8 mouse cellular contexts compared by ENCODE assay signal in genomic region chr11:101229361-101229900, GRCm38 (mm10). TPM values are rescaled to one million over a fixed set of nuclear protein-coding genes. Genes with fewer than 3 reads are reported as not detected.
DNase-seq lines count a peak whose midpoint lies in the region; ATAC-seq lines count a peak whose summit lies in the region.

No protein-coding gene starts in this region.

- no peak for ATAC-seq in forebrain, embryonic 12.5 days (ENCODE audit: low FRiP score)
- ATAC-seq in intestine, embryonic 14.5 days (replicated peaks; ENCODE audit: low FRiP score, low TSS enrichment, low read depth) = no peak
- ATAC-seq in stomach, embryonic 15.5 days (ENCODE audit: insufficient read depth, low FRiP score, low read depth) = no peak

- no peaks in the 10 kb centered on the region for H3K27me3 ChIP-seq in forebrain, embryonic 10.5 days (ENCODE audit: poor library complexity, severe bottlenecking)
- H3K27me3 ChIP-seq in forebrain, embryonic 12.5 days = peaks cover 19% of the 10 kb centered on the region
- H3K27me3 ChIP-seq in intestine, embryonic 14.5 days (replicated peaks; ENCODE audit: control insufficient read depth, insufficient read depth, low read length) = no peaks in the 10 kb centered on the region
- no peaks in the 10 kb centered on the region for H3K27me3 ChIP-seq in stomach, embryonic 15.5 days (replicated peaks)

- WGBS in forebrain, embryonic 10.5 days = 33% methylated on average over 8 of the region's 8 CpGs
- WGBS in forebrain, embryonic 12.5 days = 26% methylated on average over 8 of the region's 8 CpGs
- 50% methylated on average over 8 of the region's 8 CpGs for WGBS in intestine, embryonic 14.5 days
- 39% methylated on average over 8 of the region's 8 CpGs for WGBS in stomach, embryonic 15.5 days

- no peak overlapping the region for H3K9ac ChIP-seq in forebrain, embryonic 12.5 days
- no peak overlapping the region for H3K9ac ChIP-seq in intestine, embryonic 14.5 days (ENCODE audit: low read length)
- H3K9ac ChIP-seq in stomach, embryonic 15.5 days = no peak overlapping the region

- no peaks in the 10 kb centered on the region for H3K36me3 ChIP-seq in forebrain, embryonic 10.5 days (replicated peaks)
- no peaks in the 10 kb centered on the region for H3K36me3 ChIP-seq in forebrain, embryonic 12.5 days (replicated peaks)
- no peaks in the 10 kb centered on the region for H3K36me3 ChIP-seq in intestine, embryonic 14.5 days (ENCODE audit: control insufficient read depth, insufficient read depth, low read length)
- no peaks in the 10 kb centered on the region for H3K36me3 ChIP-seq in stomach, embryonic 15.5 days

- H3K4me3 ChIP-seq in forebrain, embryonic 10.5 days = no peak overlapping the region
- H3K4me3 ChIP-seq in forebrain, embryonic 12.5 days (replicated peaks) = no peak overlapping the region
- H3K4me3 ChIP-seq in intestine, embryonic 14.5 days (ENCODE audit: low read depth, low read length) = no peak overlapping the region
- no peak overlapping the region for H3K4me3 ChIP-seq in stomach, embryonic 15.5 days (replicated peaks)

- DNase-seq in forebrain, embryonic 10.5 days (ENCODE audit: extremely low spot score, low spot score) = no peak
- DNase-seq in urinary bladder, postnatal 14 days (ENCODE audit: low spot score) = peak; percentile 32
- DNase-seq in urinary bladder, postnatal 10 days (ENCODE audit: low spot score) = no peak
- DNase-seq in intestine, embryonic 14.5 days (ENCODE audit: low spot score) = no peak
- DNase-seq in MN1 (ENCODE audit: low spot score) = no peak
- no peak for DNase-seq in liver

- H3K4me2 ChIP-seq in forebrain, embryonic 12.5 days = no peak overlapping the region
- H3K4me2 ChIP-seq in intestine, embryonic 14.5 days (ENCODE audit: low read length) = no peak overlapping the region
- H3K4me2 ChIP-seq in stomach, embryonic 15.5 days = no peak overlapping the region

- H3K27ac ChIP-seq in forebrain, embryonic 10.5 days = peak overlapping the region; percentile 79
- H3K27ac ChIP-seq in forebrain, embryonic 12.5 days = no peak overlapping the region
- H3K27ac ChIP-seq in intestine, embryonic 14.5 days (ENCODE audit: low read depth) = 0 out of 2 replicates have a peak overlapping the region, but pooled peaks have one; percentile 95
- H3K27ac ChIP-seq in stomach, embryonic 15.5 days = peak overlapping the region; percentile 88

- peaks cover 47% of the 10 kb centered on the region for H3K4me1 ChIP-seq in forebrain, embryonic 10.5 days
- peaks cover 32% of the 10 kb centered on the region for H3K4me1 ChIP-seq in forebrain, embryonic 12.5 days
- H3K4me1 ChIP-seq in intestine, embryonic 14.5 days (replicated peaks; ENCODE audit: control insufficient read depth, insufficient read depth, low read length) = peaks cover 42% of the 10 kb centered on the region
- H3K4me1 ChIP-seq in stomach, embryonic 15.5 days = peaks cover 36% of the 10 kb centered on the region

- no peaks in the 10 kb centered on the region for H3K9me3 ChIP-seq in forebrain, embryonic 10.5 days
- no peaks in the 10 kb centered on the region for H3K9me3 ChIP-seq in forebrain, embryonic 12.5 days
- H3K9me3 ChIP-seq in intestine, embryonic 14.5 days (ENCODE audit: control insufficient read depth, low read length) = no peaks in the 10 kb centered on the region
- H3K9me3 ChIP-seq in stomach, embryonic 15.5 days = no peaks in the 10 kb centered on the region

RNA-seq across cellular contexts. Expression of gene Ezh1, which starts 3.2 kb away (rescaled TPM):
- 9.9 and 10.2 TPM in 2 replicates for polyA plus RNA-seq in forebrain, embryonic 10.5 days (2016; fragmentation: Nextera tagmentation; extraction: Ambion mirVana)
- polyA plus RNA-seq in forebrain, embryonic 12.5 days (2016; fragmentation: Nextera tagmentation; extraction: Ambion mirVana) = 11.1 and 12.5 TPM in 2 replicates
- 20.2 and 21.8 TPM in 2 replicates for polyA plus RNA-seq in intestine, embryonic 14.5 days (2014; fragmentation: Nextera tagmentation; extraction: Ambion mirVana)
- polyA plus RNA-seq in stomach, embryonic 15.5 days (2015; fragmentation: Nextera tagmentation; extraction: Ambion mirVana) = 14.9 and 16.7 TPM in 2 replicates

RNA-seq across cellular contexts. Expression of gene Ramp2, which starts 16.4 kb away (rescaled TPM):
- polyA plus RNA-seq in forebrain, embryonic 10.5 days (2016; fragmentation: Nextera tagmentation; extraction: Ambion mirVana) = 54.8 and 57.3 TPM in 2 replicates
- 43.7 and 49.6 TPM in 2 replicates for polyA plus RNA-seq in forebrain, embryonic 12.5 days (2016; fragmentation: Nextera tagmentation; extraction: Ambion mirVana)
- polyA plus RNA-seq in intestine, embryonic 14.5 days (2014; fragmentation: Nextera tagmentation; extraction: Ambion mirVana) = 113 and 122 TPM in 2 replicates
- polyA plus RNA-seq in stomach, embryonic 15.5 days (2015; fragmentation: Nextera tagmentation; extraction: Ambion mirVana) = 111 TPM in 2 replicates

RNA-seq across cellular contexts. Expression of gene Vps25, which starts 24.1 kb away (rescaled TPM):
- polyA plus RNA-seq in forebrain, embryonic 10.5 days (2016; fragmentation: Nextera tagmentation; extraction: Ambion mirVana) = 128 and 129 TPM in 2 replicates
- polyA plus RNA-seq in forebrain, embryonic 12.5 days (2016; fragmentation: Nextera tagmentation; extraction: Ambion mirVana) = 90.4 and 93.1 TPM in 2 replicates
- polyA plus RNA-seq in intestine, embryonic 14.5 days (2014; fragmentation: Nextera tagmentation; extraction: Ambion mirVana) = 143 and 150 TPM in 2 replicates
- polyA plus RNA-seq in stomach, embryonic 15.5 days (2015; fragmentation: Nextera tagmentation; extraction: Ambion mirVana) = 131 and 138 TPM in 2 replicates

RNA-seq across cellular contexts. Expression of gene Wnk4, which starts 30.9 kb away (rescaled TPM):
- 5.4 and 6.4 TPM in 2 replicates for polyA plus RNA-seq in forebrain, embryonic 10.5 days (2016; fragmentation: Nextera tagmentation; extraction: Ambion mirVana)
- polyA plus RNA-seq in forebrain, embryonic 12.5 days (2016; fragmentation: Nextera tagmentation; extraction: Ambion mirVana) = 5.7 and 7.5 TPM in 2 replicates
- polyA plus RNA-seq in intestine, embryonic 14.5 days (2014; fragmentation: Nextera tagmentation; extraction: Ambion mirVana) = 12.6 and 14.4 TPM in 2 replicates
- 17.9 and 19.8 TPM in 2 replicates for polyA plus RNA-seq in stomach, embryonic 15.5 days (2015; fragmentation: Nextera tagmentation; extraction: Ambion mirVana)

RNA-seq across cellular contexts. Expression of gene Cntd1, which starts 49.4 kb away (rescaled TPM):
- 0.77 and 1.0 TPM in 2 replicates for polyA plus RNA-seq in forebrain, embryonic 10.5 days (2016; fragmentation: Nextera tagmentation; extraction: Ambion mirVana)
- polyA plus RNA-seq in forebrain, embryonic 12.5 days (2016; fragmentation: Nextera tagmentation; extraction: Ambion mirVana) = 1.6 TPM in 2 replicates
- polyA plus RNA-seq in intestine, embryonic 14.5 days (2014; fragmentation: Nextera tagmentation; extraction: Ambion mirVana) = 1.1 TPM in 2 replicates
- 0.85 and 1.1 TPM in 2 replicates for polyA plus RNA-seq in stomach, embryonic 15.5 days (2015; fragmentation: Nextera tagmentation; extraction: Ambion mirVana)
